Mouse (Mus musculus): ENCODE results near the gene Adgrb3. TPM values are rescaled to one million over a fixed set of nuclear protein-coding genes. Genes with fewer than 3 reads are reported as not detected.

Gene Adgrb3
- total RNA-seq (2014; rRNA removed), result 90.7 and 110 TPM in 2 replicates
- 54.6 and 55.8 TPM in 2 replicates for polyA plus RNA-seq (2015; fragmentation: Nextera tagmentation; extraction: Ambion mirVana)

DNA sequence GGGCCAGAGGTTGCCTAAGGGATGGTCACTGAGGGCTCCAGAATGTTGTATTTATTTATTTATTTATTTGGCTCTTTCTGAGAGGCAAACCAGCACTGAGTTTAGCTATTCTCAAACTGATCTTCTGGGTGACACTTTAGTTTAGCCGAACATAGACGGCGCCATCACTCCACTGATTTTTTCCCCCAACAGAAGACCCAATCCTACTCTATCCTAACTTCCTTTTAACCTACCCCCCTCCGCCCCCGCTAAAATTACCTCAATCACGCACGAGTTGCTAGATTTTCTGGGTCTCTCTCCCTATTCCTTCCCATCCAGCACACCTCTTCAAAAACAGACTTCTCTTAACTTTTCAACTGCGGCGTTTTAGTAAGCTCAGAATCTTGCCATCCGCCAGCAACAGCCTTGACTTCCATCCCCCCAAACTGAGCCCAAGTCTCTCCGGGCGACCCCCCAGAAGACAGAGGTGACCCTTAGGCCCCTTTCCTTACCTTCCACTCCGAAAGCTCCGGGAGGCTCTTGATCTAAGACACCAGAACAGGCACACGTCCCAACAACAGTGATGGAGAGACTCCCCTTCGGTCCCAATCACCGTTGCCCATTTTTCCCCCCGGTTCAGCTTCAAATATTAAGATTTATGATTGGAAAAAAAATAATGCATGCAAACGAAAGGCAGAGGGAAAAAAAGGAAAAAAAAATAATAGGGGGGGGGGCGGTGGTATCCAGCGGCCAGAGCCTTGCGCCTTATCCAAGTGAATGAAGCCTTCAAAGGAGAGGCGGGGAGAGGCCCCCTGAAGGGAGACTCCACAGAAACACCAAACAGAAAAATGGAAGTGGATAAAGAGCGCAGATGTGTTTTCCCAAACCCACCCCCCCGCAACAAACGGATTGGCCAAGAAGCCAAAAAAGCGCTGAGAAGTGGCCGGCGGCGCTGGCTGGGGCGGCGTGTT lies at the start of gene Adgrb3:
Gene Adgrb3 (minus strand): TSS at position 737 of the 950 bp plus-strand sequence.
- Histone ChIP-seq H3K4me1 (ENCODE audit: insufficient read depth, low read length) (0 out of 2 replicates have a peak, but pooled peaks cover 6% of the 10 kb centered on the region), H3K4me2 (ENCODE audit: low read depth, low read length, poor library complexity, severe bottlenecking) (peak within 1 kb of the TSS; percentile 54), H3K27ac (ENCODE audit: low read depth, low read length) (peak within 1 kb of the TSS; percentile 88), H3K9me3 (ENCODE audit: low read length) (no peaks in the 10 kb centered on the region), H3K9ac (replicated peaks; ENCODE audit: low read length, poor library complexity, severe bottlenecking) (peak within 1 kb of the TSS; percentile 79), H3K36me3 (ENCODE audit: insufficient read depth, low read length) (no peaks in the 10 kb centered on the region), H3K27me3 (ENCODE audit: insufficient read depth, low read length) (no peaks in the 10 kb centered on the region), H3K4me3 (ENCODE audit: low read depth, low read length) (peak within 1 kb of the TSS; percentile 67)
- TF ChIP-seq CTCF (IDR thresholded peaks at IDR 0.05), result peak; percentile 68
- peak; percentile 59 for ATAC-seq (ENCODE audit: low FRiP score)
- WGBS, result under 1% methylated on average over 30 of the region's 32 CpGs
- peak; percentile 80 for DNase-seq (ENCODE audit: low spot score)

GRCm38 (mm10) chr1:25877526-25877925 lies 48.0 kb upstream of the Adgrb3 start:
- Histone ChIP-seq H3K27ac (ENCODE audit: low read depth, low read length) (no peak overlapping the region), H3K9me3 (ENCODE audit: low read length) (no peaks in the 10 kb centered on the region), H3K27me3 (ENCODE audit: insufficient read depth, low read length) (no peaks in the 10 kb centered on the region), H3K4me1 (ENCODE audit: insufficient read depth, low read length) (no peaks in the 10 kb centered on the region), H3K9ac (replicated peaks; ENCODE audit: low read length, poor library complexity, severe bottlenecking) (no peak overlapping the region), H3K36me3 (ENCODE audit: insufficient read depth, low read length) (no peaks in the 10 kb centered on the region), H3K4me2 (ENCODE audit: low read depth, low read length, poor library complexity, severe bottlenecking) (no peak overlapping the region), H3K4me3 (ENCODE audit: low read depth, low read length) (no peak overlapping the region)
- DNase-seq (ENCODE audit: low spot score) (no peak), ATAC-seq (ENCODE audit: low FRiP score) (no peak)
- 79% methylated on average over 5 of the region's 5 CpGs for WGBS
- TF ChIP-seq CTCF (IDR thresholded peaks at IDR 0.05), result no peak

- Histone ChIP-seq H3K36me3 (ENCODE audit: insufficient read depth, low read length) (no peaks in the 10 kb centered on the region), H3K9ac (replicated peaks; ENCODE audit: low read length, poor library complexity, severe bottlenecking) (no peak overlapping the region), H3K4me3 (ENCODE audit: low read depth, low read length) (no peak overlapping the region), H3K27me3 (ENCODE audit: insufficient read depth, low read length) (no peaks in the 10 kb centered on the region), H3K9me3 (ENCODE audit: low read length) (0 out of 2 replicates have a peak, but pooled peaks cover 5% of the 10 kb centered on the region), H3K4me1 (ENCODE audit: insufficient read depth, low read length) (no peaks in the 10 kb centered on the region), H3K4me2 (ENCODE audit: low read depth, low read length, poor library complexity, severe bottlenecking) (no peak overlapping the region), H3K27ac (ENCODE audit: low read depth, low read length) (no peak overlapping the region)
- ATAC-seq (ENCODE audit: low FRiP score), result no peak
- 86% methylated on average over 2 of the region's 2 CpGs for WGBS
- TF ChIP-seq CTCF (IDR thresholded peaks at IDR 0.05), result no peak
- DNase-seq (ENCODE audit: low spot score), result no peak
Measured at GRCm38 (mm10) chr1:25857473-25857872, 28.0 kb upstream of the Adgrb3 start.

DNA sequence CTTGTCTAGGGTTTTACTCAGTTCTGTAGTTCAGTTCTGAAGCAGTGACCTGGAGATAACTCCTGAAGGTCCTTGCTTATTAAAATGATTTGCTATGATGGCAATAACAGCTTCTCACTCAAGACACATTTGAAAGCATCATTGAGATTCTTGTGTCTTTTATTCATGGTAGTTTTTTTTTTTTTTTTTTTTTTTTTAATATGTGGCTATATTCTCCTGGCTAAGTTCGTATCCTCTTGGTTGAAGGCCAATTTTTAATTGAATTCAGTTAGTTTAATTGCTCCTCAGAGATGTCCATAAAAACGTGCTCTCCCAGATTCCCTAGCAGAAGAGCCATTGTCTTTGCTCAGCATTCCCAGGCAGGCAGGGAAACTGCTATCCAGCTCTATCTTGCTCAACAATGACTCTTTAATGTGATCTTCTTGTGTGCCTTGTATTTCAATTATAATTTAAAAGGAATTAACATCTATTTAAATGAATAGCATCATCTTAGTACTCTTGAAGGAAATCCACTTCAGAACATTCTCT lies 25.0 kb upstream of the Adgrb3 start:
- no peaks in the 10 kb centered on the region for H3K4me1 ChIP-seq (ENCODE audit: insufficient read depth, low read length)
- H3K27ac ChIP-seq (ENCODE audit: low read depth, low read length), result no peak overlapping the region
- no peaks in the 10 kb centered on the region for H3K36me3 ChIP-seq (ENCODE audit: insufficient read depth, low read length)
- no peak for TF ChIP-seq CTCF (IDR thresholded peaks at IDR 0.05)
- H3K4me3 ChIP-seq (ENCODE audit: low read depth, low read length), result no peak overlapping the region
- DNase-seq (ENCODE audit: low spot score) (no peak), ATAC-seq (ENCODE audit: low FRiP score) (no peak)
- 34% methylated on average over 2 of the region's 2 CpGs for WGBS
- H3K9me3 ChIP-seq (ENCODE audit: low read length), result no peaks in the 10 kb centered on the region
- no peak overlapping the region for H3K4me2 ChIP-seq (ENCODE audit: low read depth, low read length, poor library complexity, severe bottlenecking)
- H3K27me3 ChIP-seq (ENCODE audit: insufficient read depth, low read length), result no peaks in the 10 kb centered on the region
- no peak overlapping the region for H3K9ac ChIP-seq (replicated peaks; ENCODE audit: low read length, poor library complexity, severe bottlenecking)

DNA sequence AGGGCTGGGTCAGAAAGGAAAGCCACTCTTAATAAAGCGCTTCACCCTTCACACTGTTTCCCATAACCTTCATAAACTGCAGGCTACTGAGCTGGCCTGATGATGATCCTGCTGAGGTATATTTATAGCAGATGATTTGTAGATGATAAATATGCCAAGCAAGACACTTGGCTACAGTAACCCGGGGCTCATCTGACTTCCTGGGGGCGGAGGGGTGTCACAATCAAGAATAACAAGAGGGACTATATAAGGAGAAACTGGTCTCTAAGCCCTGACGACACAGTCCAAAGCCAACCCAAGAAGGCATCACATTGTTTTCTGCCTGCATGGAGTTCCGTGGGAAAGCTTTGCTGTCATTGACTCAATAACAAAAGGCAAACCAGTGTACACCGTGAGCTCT lies 2.8 kb upstream of the Adgrb3 start:
- Histone ChIP-seq H3K4me1 (ENCODE audit: insufficient read depth, low read length) (no peaks in the 10 kb centered on the region), H3K9me3 (ENCODE audit: low read length) (no peaks in the 10 kb centered on the region), H3K4me2 (ENCODE audit: low read depth, low read length, poor library complexity, severe bottlenecking) (peak overlapping the region; percentile 54), H3K9ac (replicated peaks; ENCODE audit: low read length, poor library complexity, severe bottlenecking) (peak overlapping the region; percentile 47), H3K4me3 (ENCODE audit: low read depth, low read length) (peak overlapping the region; percentile 67), H3K27me3 (ENCODE audit: insufficient read depth, low read length) (no peaks in the 10 kb centered on the region), H3K27ac (ENCODE audit: low read depth, low read length) (peak overlapping the region; percentile 64), H3K36me3 (ENCODE audit: insufficient read depth, low read length) (no peaks in the 10 kb centered on the region)
- ATAC-seq (ENCODE audit: low FRiP score) (no peak), DNase-seq (ENCODE audit: low spot score) (no peak)
- no peak for TF ChIP-seq CTCF (IDR thresholded peaks at IDR 0.05)
- 13% methylated on average over 6 of the region's 6 CpGs for WGBS

DNA sequence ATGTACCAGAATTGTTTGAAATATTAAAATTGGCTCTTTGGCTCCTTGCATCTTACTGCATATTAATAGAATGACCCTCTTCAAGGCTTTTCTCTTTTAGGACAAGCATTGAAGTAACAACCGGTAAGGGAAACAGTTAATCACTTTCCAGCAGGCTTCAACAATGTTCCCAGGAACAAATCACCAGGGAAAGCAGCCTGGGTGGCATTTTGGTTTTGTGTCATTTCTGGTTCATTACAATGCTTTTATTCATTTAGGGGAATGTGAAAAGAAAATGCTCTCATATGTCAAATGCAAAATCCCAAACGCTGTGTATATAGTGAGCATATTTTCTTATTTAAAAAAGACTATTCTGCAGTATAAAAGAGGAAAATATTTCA lies 2.0 kb upstream of the Adgrb3 start:
- Histone ChIP-seq H3K4me1 (ENCODE audit: insufficient read depth, low read length) (no peaks in the 10 kb centered on the region), H3K27me3 (ENCODE audit: insufficient read depth, low read length) (no peaks in the 10 kb centered on the region), H3K36me3 (ENCODE audit: insufficient read depth, low read length) (no peaks in the 10 kb centered on the region), H3K27ac (ENCODE audit: low read depth, low read length) (peak overlapping the region; percentile 88; the same call in 1 of the 2 replicates), H3K9me3 (ENCODE audit: low read length) (no peaks in the 10 kb centered on the region), H3K9ac (replicated peaks; ENCODE audit: low read length, poor library complexity, severe bottlenecking) (peak overlapping the region; percentile 47; the same call in 1 of the 2 replicates), H3K4me3 (ENCODE audit: low read depth, low read length) (peak overlapping the region; percentile 67), H3K4me2 (ENCODE audit: low read depth, low read length, poor library complexity, severe bottlenecking) (peak overlapping the region; percentile 54)
- no peak for ATAC-seq (ENCODE audit: low FRiP score)
- no peak for TF ChIP-seq CTCF (IDR thresholded peaks at IDR 0.05)
- WGBS, result 6% methylated on average over 2 of the region's 2 CpGs
- peak; percentile 46 for DNase-seq (ENCODE audit: low spot score)
